Mouse (Mus musculus) MEL (cell line): ENCODE measurements at regions not wholly inside any gene's neighbourhood (a gene's known extent, or its start where the extent isn't known, plus 50 kb on each side); places are given as distances from the start of the nearest gene placed in this dataset.

Experiments used
- CHD1 ChIP-seq: IDR thresholded peaks from 2 replicates; pipeline ENCODE4 v1.6.1; 2012; ENCODE audit warnings: low read depth, mild to moderate bottlenecking, inconsistent platforms, low read length, improper control_type of control experiment
- CTCF ChIP-seq, 3 experiments: IDR thresholded peaks in 2 of 3; conservative IDR thresholded peaks in 1 of 3; 2 replicates each; pipeline ENCODE4 v1.5.1; 2011 to 2012; ENCODE audit warnings: low read length in 3 of 3, low read depth in 2 of 3, mild to moderate bottlenecking in 2 of 3, improper control_type of control experiment in 1 of 3, inconsistent platforms in 1 of 3, mixed read lengths in 1 of 3, moderate library complexity in 1 of 3; ENCODE audit not compliant: control insufficient read depth in 1 of 3, insufficient read depth in 1 of 3, poor library complexity in 1 of 3, severe bottlenecking in 1 of 3
- E2F4 ChIP-seq: IDR thresholded peaks from 2 replicates; pipeline ENCODE4 v1.6.1; 2011; ENCODE audit warnings: low read depth, low read length, improper control_type of control experiment, borderline replicate concordance
- GABPA ChIP-seq: IDR thresholded peaks from 2 replicates; pipeline ENCODE4 v1.6.1; 2012; ENCODE audit warnings: low read depth, mild to moderate bottlenecking, inconsistent platforms, low read length, improper control_type of control experiment, moderate library complexity
- MAFK ChIP-seq: IDR thresholded peaks from 2 replicates; pipeline ENCODE4 v1.6.1; 2011; ENCODE audit warnings: low read depth, mild to moderate bottlenecking, low read length, improper control_type of control experiment, borderline replicate concordance
- MAX ChIP-seq: IDR thresholded peaks from 2 replicates; pipeline ENCODE4 v1.6.1; 2011; ENCODE audit warnings: low read length, improper control_type of control experiment
- MAZ ChIP-seq: IDR thresholded peaks from 2 replicates; pipeline ENCODE4 v1.6.1; 2012; ENCODE audit warnings: low read depth, mild to moderate bottlenecking, inconsistent platforms, low read length, improper control_type of control experiment
- MYC ChIP-seq: IDR thresholded peaks from 2 replicates; pipeline ENCODE4 v1.6.1; 2011; ENCODE audit warnings: low read depth, mild to moderate bottlenecking, low read length, improper control_type of control experiment, moderate library complexity
- POLR2A ChIP-seq, 2 experiments: IDR thresholded peaks; 2 replicates each; pipeline ENCODE4 v1.6.1; 2011 to 2012; ENCODE audit warnings: low read length in 2 of 2, mild to moderate bottlenecking in 2 of 2, control low read depth in 1 of 2, improper control_type of control experiment in 1 of 2, low read depth in 1 of 2, moderate library complexity in 1 of 2; ENCODE audit not compliant: control insufficient read depth in 1 of 2, insufficient read depth in 1 of 2, poor library complexity in 1 of 2
- RAD21 ChIP-seq: IDR thresholded peaks from 2 replicates; pipeline ENCODE4 v1.6.1; 2011; ENCODE audit warnings: mild to moderate bottlenecking, low read depth, low read length, improper control_type of control experiment
- SIN3A ChIP-seq: IDR thresholded peaks from 2 replicates; pipeline ENCODE4 v1.6.1; 2012; ENCODE audit warnings: low read length, improper control_type of control experiment, inconsistent platforms
- TAL1 ChIP-seq: IDR thresholded peaks from 2 replicates; pipeline ENCODE4 v1.6.1; 2012; ENCODE audit warnings: mild to moderate bottlenecking, inconsistent platforms, low read length, moderate library complexity, mixed read lengths
- USF2 ChIP-seq, 2 experiments: IDR thresholded peaks; 2 replicates each; pipeline ENCODE4 v1.6.1; 2011 to 2012; ENCODE audit warnings: improper control_type of control experiment in 2 of 2, low read length in 2 of 2, borderline replicate concordance in 1 of 2, inconsistent platforms in 1 of 2, low read depth in 1 of 2, mild to moderate bottlenecking in 1 of 2; ENCODE audit not compliant: insufficient read depth in 1 of 2

GRCm38 (mm10) chrX:159144674-159145073, 65.4 kb upstream of the Rps6ka3 start:
- no peak for TF ChIP-seq CTCF (IDR thresholded peaks at IDR 0.05 in 2 of 3, conservative IDR thresholded peaks at IDR 0.05 in 1 of 3; ENCODE audit: control insufficient read depth in 1 of 3, insufficient read depth in 1 of 3, low read depth in 2 of 3, low read length in 3 of 3, poor library complexity in 1 of 3, severe bottlenecking in 1 of 3)
- TF ChIP-seq USF2 (IDR thresholded peaks at IDR 0.05; ENCODE audit: borderline replicate concordance in 1 of 2, insufficient read depth in 1 of 2, low read depth in 1 of 2, low read length in 2 of 2) = no peak
- no peak for TF ChIP-seq MAFK
- TF ChIP-seq POLR2A (IDR thresholded peaks at IDR 0.05; ENCODE audit: control insufficient read depth in 1 of 2, insufficient read depth in 1 of 2, low read depth in 1 of 2, low read length in 2 of 2, poor library complexity in 1 of 2) = no peak
- TF ChIP-seq CHD1 = no peak
- no peak for TF ChIP-seq RAD21
- no peak for TF ChIP-seq TAL1
- TF ChIP-seq MAZ = no peak
- TF ChIP-seq MYC = no peak
- TF ChIP-seq GABPA = no peak
- TF ChIP-seq MAX = no peak
- TF ChIP-seq SIN3A = no peak
- TF ChIP-seq E2F4 = no peak
